Mouse (Mus musculus): Measurements from ENCODE around the gene Ado. TPM values are rescaled to one million over a fixed set of nuclear protein-coding genes. Genes with fewer than 3 reads are reported as not detected.

Gene Ado
- polyA plus RNA-seq, 1 experiment from 2014 or later = 60.4 TPM

GRCm38 (mm10) chr10:67559765-67560394, 11.1 kb upstream of the Ado start:
- no peak for ATAC-seq (ENCODE audit: insufficient number of reproducible peaks, low FRiP score, low TSS enrichment, low read depth)
- H3K27ac ChIP-seq = no peak overlapping the region
- no peaks in the 10 kb centered on the region for H3K36me3 ChIP-seq
- no peak overlapping the region for H3K4me3 ChIP-seq
- no peaks in the 10 kb centered on the region for H3K4me1 ChIP-seq
- no peaks in the 10 kb centered on the region for H3K27me3 ChIP-seq
- H3K4me2 ChIP-seq = no peak overlapping the region
- H3K9me3 ChIP-seq = no peaks in the 10 kb centered on the region
- WGBS = 47% methylated on average over 13 of the region's 13 CpGs
- no peak overlapping the region for H3K9ac ChIP-seq

- Histone ChIP-seq H3K9me3 (no peaks in the 10 kb centered on the region), H3K36me3 (no peaks in the 10 kb centered on the region), H3K4me1 (no peaks in the 10 kb centered on the region), H3K27ac (no peak overlapping the region), H3K9ac (no peak overlapping the region), H3K4me2 (no peak overlapping the region), H3K4me3 (no peak overlapping the region), H3K27me3 (no peaks in the 10 kb centered on the region)
- 74% methylated on average over 4 of the region's 4 CpGs for WGBS
- ATAC-seq (ENCODE audit: insufficient number of reproducible peaks, low FRiP score, low TSS enrichment, low read depth) = no peak
Observed at GRCm38 (mm10) chr10:67558053-67558452, 9.3 kb upstream of the Ado start.

- H3K4me3 ChIP-seq = peak overlapping the region; percentile 92
Observed at GRCm38 (mm10) chr10:67548261-67548854, 397 bp downstream of the Ado start.

GRCm38 (mm10) chr10:67547850-67548260, 900 bp downstream of the Ado start:
- no peak for ATAC-seq (ENCODE audit: insufficient number of reproducible peaks, low FRiP score, low TSS enrichment, low read depth)
- H3K9ac ChIP-seq = peak overlapping the region; percentile 93
- peak overlapping the region; percentile 92 for H3K4me3 ChIP-seq
- peaks cover 26% of the 10 kb centered on the region for H3K4me1 ChIP-seq
- peak overlapping the region; percentile 94 for H3K4me2 ChIP-seq
- no peaks in the 10 kb centered on the region for H3K27me3 ChIP-seq
- no peaks in the 10 kb centered on the region; the same call in 1 of the 2 replicates for H3K36me3 ChIP-seq
- WGBS = under 1% methylated on average over 19 of the region's 20 CpGs
- H3K9me3 ChIP-seq = no peaks in the 10 kb centered on the region
- peak overlapping the region; percentile 93 for H3K27ac ChIP-seq

More at GRCm38 (mm10) chr10:67548261-67548854, 397 bp downstream of the Ado start:
- H3K27me3 ChIP-seq = no peaks in the 10 kb centered on the region
- ATAC-seq (ENCODE audit: insufficient number of reproducible peaks, low FRiP score, low TSS enrichment, low read depth) = peak; percentile 64
- peak overlapping the region; percentile 93 for H3K9ac ChIP-seq
- H3K4me1 ChIP-seq = peaks cover 26% of the 10 kb centered on the region
- peak overlapping the region; percentile 94 for H3K4me2 ChIP-seq
- H3K36me3 ChIP-seq = no peaks in the 10 kb centered on the region; the same call in 1 of the 2 replicates
- WGBS = under 1% methylated on average over 50 of the region's 73 CpGs
- H3K27ac ChIP-seq = peak overlapping the region; percentile 93
- no peaks in the 10 kb centered on the region for H3K9me3 ChIP-seq

- Histone ChIP-seq H3K4me2 (no peak overlapping the region), H3K27me3 (peaks cover 58% of the 10 kb centered on the region), H3K4me3 (no peak overlapping the region), H3K27ac (no peak overlapping the region), H3K9me3 (no peaks in the 10 kb centered on the region), H3K4me1 (peaks cover 38% of the 10 kb centered on the region), H3K36me3 (no peaks in the 10 kb centered on the region; the same call in 1 of the 2 replicates), H3K9ac (no peak overlapping the region)
- WGBS = 23% methylated on average over 19 of the region's 19 CpGs
- ATAC-seq (ENCODE audit: insufficient number of reproducible peaks, low FRiP score, low TSS enrichment, low read depth) = no peak
Observed at GRCm38 (mm10) chr10:67540591-67540990, 8.2 kb downstream of the Ado start.

- Histone ChIP-seq H3K9me3 (no peaks in the 10 kb centered on the region), H3K4me2 (peak overlapping the region; percentile 98), H3K27me3 (peaks cover 71% of the 10 kb centered on the region), H3K4me1 (peaks cover 46% of the 10 kb centered on the region), H3K36me3 (no peaks in the 10 kb centered on the region; the same call in 1 of the 2 replicates), H3K9ac (no peak overlapping the region), H3K4me3 (peak overlapping the region; percentile 70), H3K27ac (no peak overlapping the region)
- no peak for ATAC-seq (ENCODE audit: insufficient number of reproducible peaks, low FRiP score, low TSS enrichment, low read depth)
- 40% methylated on average over 6 of the region's 6 CpGs for WGBS
Observed at GRCm38 (mm10) chr10:67539401-67539730, 9.4 kb downstream of the Ado start.

GRCm38 (mm10) chr10:67538585-67539400, 10.0 kb downstream of the Ado start:
- 1% methylated on average over 50 of the region's 50 CpGs for WGBS
- peak overlapping the region; percentile 98 for H3K4me2 ChIP-seq

GRCm38 (mm10) chr10:67538106-67538505, 10.6 kb downstream of the Ado start:
- no peak for ATAC-seq (ENCODE audit: insufficient number of reproducible peaks, low FRiP score, low TSS enrichment, low read depth)

More at GRCm38 (mm10) chr10:67538585-67539400, 10.0 kb downstream of the Ado start:
- H3K9me3 ChIP-seq = no peaks in the 10 kb centered on the region
- H3K4me1 ChIP-seq = peaks cover 46% of the 10 kb centered on the region
- no peak for ATAC-seq (ENCODE audit: insufficient number of reproducible peaks, low FRiP score, low TSS enrichment, low read depth)
- H3K9ac ChIP-seq = no peak overlapping the region
- H3K27me3 ChIP-seq = peaks cover 76% of the 10 kb centered on the region
- H3K4me3 ChIP-seq = peak overlapping the region; percentile 70
- H3K36me3 ChIP-seq = no peaks in the 10 kb centered on the region; the same call in 1 of the 2 replicates
- H3K27ac ChIP-seq = no peak overlapping the region

GRCm38 (mm10) chr10:67537151-67537994, 11.4 kb downstream of the Ado start:
- Histone ChIP-seq H3K4me3 (peak overlapping the region; percentile 70), H3K9ac (peak overlapping the region; percentile 35; the same call in 1 of the 2 replicates), H3K4me2 (peak overlapping the region; percentile 98), H3K9me3 (no peaks in the 10 kb centered on the region), H3K4me1 (peaks cover 46% of the 10 kb centered on the region), H3K36me3 (no peaks in the 10 kb centered on the region; the same call in 1 of the 2 replicates), H3K27me3 (peaks cover 85% of the 10 kb centered on the region), H3K27ac (peak overlapping the region; percentile 69)
- WGBS = under 1% methylated on average over 51 of the region's 51 CpGs
- peak; percentile 85 for ATAC-seq (ENCODE audit: insufficient number of reproducible peaks, low FRiP score, low TSS enrichment, low read depth)

More at GRCm38 (mm10) chr10:67538106-67538505, 10.6 kb downstream of the Ado start:
- no peaks in the 10 kb centered on the region; the same call in 1 of the 2 replicates for H3K36me3 ChIP-seq
- H3K9me3 ChIP-seq = no peaks in the 10 kb centered on the region
- H3K9ac ChIP-seq = no peak overlapping the region
- peak overlapping the region; percentile 98 for H3K4me2 ChIP-seq
- H3K4me3 ChIP-seq = peak overlapping the region; percentile 70
- WGBS = under 1% methylated on average over 19 of the region's 19 CpGs
- H3K4me1 ChIP-seq = peaks cover 46% of the 10 kb centered on the region
- H3K27me3 ChIP-seq = peaks cover 83% of the 10 kb centered on the region
- no peak overlapping the region for H3K27ac ChIP-seq

- no peak overlapping the region; the same call in 1 of the 2 replicates for H3K27ac ChIP-seq
- peak overlapping the region; percentile 98 for H3K4me2 ChIP-seq
- no peak for ATAC-seq (ENCODE audit: insufficient number of reproducible peaks, low FRiP score, low TSS enrichment, low read depth)
- peak overlapping the region; percentile 10; the same call in 1 of the 2 replicates for H3K9ac ChIP-seq
- H3K9me3 ChIP-seq = no peaks in the 10 kb centered on the region
- H3K27me3 ChIP-seq = peaks cover 84% of the 10 kb centered on the region
- no peaks in the 10 kb centered on the region for H3K36me3 ChIP-seq
- H3K4me3 ChIP-seq = peak overlapping the region; percentile 70
- WGBS = 0% methylated on average over 16 of the region's 32 CpGs
- H3K4me1 ChIP-seq = peaks cover 46% of the 10 kb centered on the region
Observed at GRCm38 (mm10) chr10:67536621-67537141, 12.1 kb downstream of the Ado start.

GRCm38 (mm10) chr10:67535972-67536371, 12.8 kb downstream of the Ado start:
- Histone ChIP-seq H3K27ac (no peak overlapping the region), H3K36me3 (no peaks in the 10 kb centered on the region), H3K9me3 (no peaks in the 10 kb centered on the region), H3K27me3 (peaks cover 81% of the 10 kb centered on the region), H3K4me2 (peak overlapping the region; percentile 98), H3K9ac (0 out of 2 replicates have a peak overlapping the region, but pooled peaks have one; percentile 15), H3K4me3 (peak overlapping the region; percentile 70), H3K4me1 (peaks cover 46% of the 10 kb centered on the region)
- no peak for ATAC-seq (ENCODE audit: insufficient number of reproducible peaks, low FRiP score, low TSS enrichment, low read depth)
- under 1% methylated on average over 35 of the region's 35 CpGs for WGBS

All from limb, embryonic 15.5 days (tissue).